Mouse (Mus musculus): ENCODE measurements around the gene Chchd3.
A peak's percentile ranks its signal among the peaks of the same experiment; 100 is the strongest.

Chchd3 gene

DNA sequence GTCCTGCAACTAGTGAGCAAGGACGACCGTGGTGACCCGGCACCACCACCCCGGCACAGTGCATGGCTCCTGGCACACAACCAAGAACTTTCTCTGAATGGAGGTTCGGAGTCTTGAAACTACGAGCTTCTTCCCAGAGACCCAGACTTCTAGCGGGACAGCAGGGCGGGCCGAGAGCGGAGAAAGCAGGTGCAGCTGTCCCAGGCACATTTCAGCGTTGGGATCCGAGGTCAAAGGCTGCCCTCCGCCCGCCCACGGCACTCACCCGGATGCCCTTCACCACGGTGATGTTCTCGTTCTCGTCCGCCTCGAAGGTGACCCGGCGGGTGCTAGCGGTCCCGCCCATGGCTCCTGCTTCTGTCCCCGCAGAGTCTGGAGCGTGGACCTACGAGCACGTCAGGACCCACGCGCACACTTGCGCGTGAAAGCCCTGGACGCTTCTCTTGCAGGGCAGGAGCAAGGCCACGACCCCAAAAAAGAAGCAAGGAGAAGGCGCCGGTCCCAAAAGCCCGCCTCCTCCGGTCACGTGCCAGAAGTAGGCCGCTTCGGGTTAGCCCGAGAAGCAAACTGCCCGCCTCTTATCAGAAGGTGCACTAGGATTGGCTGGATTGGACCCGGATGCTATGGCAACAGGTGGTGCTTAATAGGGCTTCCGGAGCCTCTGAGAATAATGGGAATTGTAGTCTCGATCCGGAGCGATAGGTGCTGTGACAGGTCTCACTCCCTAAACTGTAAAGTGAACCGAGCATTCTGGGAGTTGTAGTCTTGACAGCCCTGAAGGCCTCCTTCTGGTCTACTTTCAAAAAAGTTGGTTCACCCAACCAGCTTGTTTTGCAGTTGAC, at the start of gene Chchd3:
TSS of gene Chchd3 (minus strand) at position 526 of the 842 bp plus-strand sequence.
- DNase-seq: peak; percentile 99

DNA sequence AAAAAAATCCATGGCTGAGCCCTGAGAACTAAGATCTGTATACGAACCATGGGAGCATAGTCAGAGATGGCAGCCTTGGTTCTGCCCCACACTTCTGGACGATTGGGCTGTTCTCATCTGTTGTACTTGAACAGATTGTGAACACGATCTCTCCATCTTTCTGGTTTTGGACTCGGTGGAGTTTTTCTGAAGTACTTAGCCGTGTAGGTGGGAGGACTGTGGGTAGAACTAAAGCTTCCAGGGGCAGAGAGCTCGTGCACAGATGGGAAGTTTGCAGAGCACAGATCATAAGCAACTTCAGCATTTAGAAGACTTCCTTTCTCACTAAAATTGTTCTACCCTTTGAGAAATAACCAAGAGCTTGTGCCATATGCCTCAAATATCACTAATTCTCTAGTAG, 44.6 kb upstream of the Chchd3 start:
- no peak for DNase-seq

DNA sequence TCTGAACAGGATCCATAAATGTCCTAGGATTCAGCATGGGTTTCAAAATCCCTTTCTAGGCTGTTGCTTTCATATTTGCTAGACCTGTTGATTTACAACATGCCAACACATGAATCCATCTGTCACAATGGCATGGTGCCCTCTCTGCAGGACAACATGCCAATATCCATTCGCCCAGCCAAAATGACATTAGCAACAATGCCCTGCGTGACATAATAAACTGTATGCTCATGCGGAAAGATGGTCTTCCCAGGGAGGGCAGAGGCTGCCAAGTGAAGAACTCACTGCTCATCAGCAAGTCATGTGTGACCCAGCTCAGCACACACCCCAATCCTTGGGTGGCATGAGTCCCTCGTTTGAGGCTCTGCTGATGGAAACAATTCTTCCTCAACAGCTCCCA, 38.8 kb upstream of the Chchd3 start:
- DNase-seq: no peak

GRCm38 (mm10) chr6:33094671-33095233, 34.7 kb upstream of the Chchd3 start:
- no peak for DNase-seq

DNA sequence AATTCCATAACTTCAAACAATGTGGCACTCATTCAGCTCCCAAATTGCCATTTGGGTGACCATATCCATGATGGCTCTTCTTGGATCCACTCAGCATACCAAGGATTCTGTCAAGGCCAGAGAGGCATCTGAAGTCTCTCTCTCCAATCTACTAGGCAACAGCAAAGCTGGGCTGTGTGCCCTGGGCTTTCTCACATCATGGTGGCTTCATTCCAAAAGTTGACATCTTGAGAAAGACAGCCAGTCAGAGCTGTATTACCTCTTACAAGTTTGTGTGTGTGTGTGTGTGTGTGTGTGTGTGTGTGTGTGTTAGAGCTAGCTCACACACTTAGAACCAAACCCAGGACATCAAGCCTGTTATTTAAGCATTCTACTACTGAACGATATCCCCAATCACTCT, 20.1 kb upstream of the Chchd3 start:
- DNase-seq: no peak

GRCm38 (mm10) chr6:33078260-33078936, 18.3 kb upstream of the Chchd3 start:
- DNase-seq: no peak

DNA sequence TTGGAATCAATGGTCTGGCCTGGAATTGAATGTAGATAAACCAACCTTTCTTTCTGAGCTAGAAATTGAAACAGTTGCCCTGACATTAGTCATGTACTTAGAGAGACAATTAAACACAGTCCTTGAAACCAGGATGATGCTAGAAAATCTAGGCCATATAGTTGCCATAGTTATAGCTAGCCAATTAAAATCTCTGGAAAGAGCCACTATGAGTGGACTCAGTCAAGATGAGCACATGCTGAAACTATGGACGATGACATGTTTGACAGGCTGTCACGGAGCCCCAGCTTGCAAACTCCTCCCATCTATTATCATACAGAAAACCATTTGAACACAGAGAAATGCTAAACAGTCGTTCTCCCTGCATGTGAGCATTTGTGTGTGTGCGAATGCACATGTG, 6.4 kb upstream of the Chchd3 start:
- no peak for DNase-seq

DNA sequence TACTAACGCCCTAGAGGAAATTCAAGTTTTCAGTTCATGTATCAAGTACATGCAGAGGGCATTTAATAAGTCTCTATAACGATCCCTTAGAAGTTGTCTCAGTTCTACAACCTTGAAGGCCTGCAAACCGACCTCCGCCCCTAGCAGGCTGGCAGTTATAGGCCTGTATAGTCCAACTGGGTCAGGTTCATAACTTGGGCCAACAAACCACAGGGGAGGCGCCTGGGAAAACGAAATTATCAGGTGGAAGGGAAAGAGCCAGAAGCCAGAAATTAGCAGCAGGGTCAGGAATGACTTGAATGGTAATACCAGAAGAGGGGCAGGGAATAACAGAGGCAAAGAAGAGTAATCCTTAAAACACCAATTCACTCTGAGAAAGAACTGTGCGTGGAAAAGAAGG, 784 bp downstream of the Chchd3 start:
- peak; percentile 67 for DNase-seq

DNA sequence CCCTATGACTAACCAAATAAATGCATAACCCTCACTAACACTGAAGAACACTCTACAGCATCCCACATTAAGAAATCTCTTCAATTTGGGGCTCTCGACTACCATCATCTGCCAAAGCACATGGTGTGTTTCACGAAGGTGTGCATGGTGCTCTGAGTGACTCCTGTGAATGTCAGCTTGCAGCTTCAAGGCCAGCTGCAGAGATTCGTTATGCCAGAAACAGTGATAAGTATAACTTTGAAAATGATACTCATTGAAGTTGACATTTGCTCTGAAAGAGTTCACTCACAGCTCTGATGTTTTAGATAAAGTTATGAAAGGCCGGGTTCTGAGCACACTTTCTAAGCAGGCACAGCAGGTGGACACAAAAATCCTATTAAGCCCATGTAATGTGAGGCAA, 3.7 kb downstream of the Chchd3 start:
- DNase-seq: no peak

DNA sequence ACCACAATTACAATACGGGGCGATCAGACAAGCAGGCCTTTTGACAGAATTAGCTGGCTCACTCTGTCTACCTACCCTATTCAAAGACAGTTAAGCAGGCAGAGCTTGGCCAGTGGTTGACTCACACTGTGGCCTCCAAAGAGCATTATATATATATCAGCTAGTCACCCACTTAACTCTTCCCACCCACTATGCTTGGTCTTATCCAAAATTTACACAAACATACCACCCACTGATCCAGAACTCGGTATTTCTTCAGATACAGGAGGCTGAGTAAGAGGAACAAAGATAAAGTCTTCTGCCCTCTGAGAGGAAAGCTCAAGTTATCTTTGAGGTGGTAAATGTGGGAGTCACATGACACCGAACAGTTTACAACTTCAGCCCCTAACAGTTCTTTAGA, 4.4 kb downstream of the Chchd3 start:
- DNase-seq: no peak

- DNase-seq: no peak
Observed at GRCm38 (mm10) chr6:33054946-33055345, 5.1 kb downstream of the Chchd3 start.

GRCm38 (mm10) chr6:33051642-33052041, 8.4 kb downstream of the Chchd3 start:
- no peak for DNase-seq

- DNase-seq: no peak
Observed at GRCm38 (mm10) chr6:33049705-33050420, 10.2 kb downstream of the Chchd3 start.

DNA sequence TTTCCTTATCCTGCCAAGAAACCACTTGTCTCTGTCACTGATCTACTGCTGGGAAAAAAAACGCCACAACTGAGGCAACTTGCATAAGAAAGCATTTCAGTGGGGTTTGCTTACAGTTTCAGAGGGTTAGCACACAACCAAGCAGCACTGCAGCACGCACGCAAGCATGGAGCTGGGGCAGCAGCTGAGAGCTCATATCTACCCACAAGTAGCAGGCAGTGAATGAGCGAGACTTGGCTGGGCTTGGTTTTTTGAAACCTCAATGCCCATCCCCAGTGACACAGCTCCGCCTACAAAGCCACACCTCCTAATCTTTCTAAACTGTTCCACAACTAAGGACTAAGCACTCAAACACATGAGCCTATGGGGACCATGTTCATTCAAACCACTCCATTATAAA, 16.6 kb downstream of the Chchd3 start:
- no peak for DNase-seq

GRCm38 (mm10) chr6:33042880-33043279, 17.2 kb downstream of the Chchd3 start:
- DNase-seq: no peak

DNA sequence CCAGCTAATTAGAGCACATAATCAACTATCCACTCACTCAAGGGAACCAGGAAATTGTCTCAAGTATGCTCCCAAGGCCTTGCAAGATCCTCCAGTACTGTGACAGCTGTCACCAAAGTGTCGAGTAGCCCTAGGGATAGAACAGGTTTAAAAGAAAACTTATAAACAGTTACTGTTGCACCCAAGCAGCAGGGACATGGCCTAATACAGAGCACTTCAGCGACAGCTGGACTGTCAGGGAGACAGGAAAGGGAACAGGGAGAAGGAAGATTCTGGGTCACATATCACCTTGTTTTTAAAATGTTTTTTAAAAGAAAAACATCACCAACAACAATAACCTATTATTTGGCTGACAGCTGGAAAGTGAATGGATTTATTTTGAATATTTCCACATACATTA, 18.1 kb downstream of the Chchd3 start:
- DNase-seq: no peak

GRCm38 (mm10) chr6:33040360-33041090, 19.5 kb downstream of the Chchd3 start:
- no peak for DNase-seq

- no peak for DNase-seq
Observed at GRCm38 (mm10) chr6:33032543-33032942, 27.5 kb downstream of the Chchd3 start.

GRCm38 (mm10) chr6:33031631-33032030, 28.4 kb downstream of the Chchd3 start:
- no peak for DNase-seq

DNA sequence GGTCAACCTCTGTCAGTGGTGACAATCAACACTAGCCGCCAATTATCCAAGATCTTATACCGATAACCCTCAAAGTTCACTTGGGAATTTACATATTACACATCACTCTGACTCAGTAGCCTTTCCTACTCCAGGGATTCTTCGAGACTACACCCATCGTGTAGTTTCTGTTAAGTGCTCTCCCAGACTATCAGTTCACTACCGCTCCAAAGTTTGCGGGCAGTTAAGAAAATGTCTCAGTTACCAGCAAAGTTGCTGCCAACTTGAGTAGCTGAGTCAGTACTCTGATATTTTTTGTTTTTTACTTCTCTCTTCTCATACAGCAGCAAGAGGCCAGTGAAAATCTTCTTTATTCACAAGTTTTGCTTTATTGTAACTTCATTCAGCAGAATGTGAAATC, 31.8 kb downstream of the Chchd3 start:
- no peak for DNase-seq

- DNase-seq: no peak
Observed at GRCm38 (mm10) chr6:33025041-33025440, 35.0 kb downstream of the Chchd3 start.

GRCm38 (mm10) chr6:33004607-33005006, 55.5 kb downstream of the Chchd3 start:
- DNase-seq: no peak

GRCm38 (mm10) chr6:33002988-33003387, 57.1 kb downstream of the Chchd3 start:
- DNase-seq: no peak

All from kidney, adult 9 months (tissue).